ENCODE assay signal across 25 mouse cellular contexts in the genomic region with DNA sequence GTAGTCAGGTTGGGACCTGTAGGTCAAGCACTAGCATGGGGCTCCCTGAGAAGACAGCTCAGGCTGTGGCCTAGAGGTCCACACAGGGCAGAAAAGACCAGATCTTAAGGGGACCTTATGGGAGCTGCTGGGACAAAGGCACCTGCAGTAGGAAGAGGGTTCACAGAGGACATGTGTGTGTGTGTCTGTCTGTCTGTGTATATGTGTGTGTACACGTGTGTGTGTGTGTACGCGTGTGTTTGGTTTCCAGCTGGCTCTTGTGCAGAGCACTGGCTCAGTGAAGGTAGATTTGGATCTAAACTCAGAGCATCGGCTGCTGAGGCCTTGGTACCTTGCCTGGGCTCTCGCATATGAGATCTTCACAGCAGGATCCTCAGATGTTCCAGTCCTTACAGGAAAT. TPM values are rescaled to one million over a fixed set of nuclear protein-coding genes. Genes with fewer than 3 reads are reported as not detected.
DNase-seq lines count a peak whose midpoint lies in the region; ATAC-seq and TF ChIP-seq lines count a peak whose summit lies in the region.
"Had no signal": no experiment of that assay in that cellular context is flagged by ENCODE, and none has a peak within 500 bp of the region (broad histone marks: within the 10 kb centered on the region; RNA-seq: fewer than 3 reads in every experiment).

No protein-coding gene starts in this region.

- H3K4me2 ChIP-seq in limb, embryonic 15.5 days, result no peak overlapping the region
- H3K4me2 ChIP-seq in midbrain, embryonic 14.5 days (ENCODE audit: low read length), result no peak overlapping the region
- H3K4me2 ChIP-seq in midbrain, embryonic 15.5 days, result no peak overlapping the region
- H3K4me2 ChIP-seq in hindbrain, embryonic 13.5 days, result no peak overlapping the region
- H3K4me2 ChIP-seq: embryonic facial prominence, embryonic 12.5 days; embryonic facial prominence, embryonic 15.5 days; forebrain, embryonic 13.5 days; forebrain, embryonic 15.5 days had no signal

- no peaks in the 10 kb centered on the region for H3K27me3 ChIP-seq in limb, embryonic 15.5 days
- H3K27me3 ChIP-seq in limb, embryonic 10.5 days (ENCODE audit: low read depth, poor library complexity, severe bottlenecking), result no peaks in the 10 kb centered on the region
- no peaks in the 10 kb centered on the region for H3K27me3 ChIP-seq in midbrain, embryonic 14.5 days (ENCODE audit: control insufficient read depth, insufficient read depth, low read length)
- H3K27me3 ChIP-seq in midbrain, embryonic 15.5 days (replicated peaks), result no peaks in the 10 kb centered on the region
- no peaks in the 10 kb centered on the region for H3K27me3 ChIP-seq in hindbrain, embryonic 13.5 days
- H3K27me3 ChIP-seq: embryonic facial prominence, embryonic 12.5 days; embryonic facial prominence, embryonic 15.5 days; forebrain, embryonic 13.5 days; forebrain, embryonic 15.5 days; Patski had no signal

- no peak overlapping the region for H3K4me3 ChIP-seq in limb, embryonic 15.5 days
- no peak overlapping the region for H3K4me3 ChIP-seq in limb, embryonic 10.5 days
- no peak overlapping the region for H3K4me3 ChIP-seq in midbrain, embryonic 14.5 days (replicated peaks; ENCODE audit: low read depth, low read length)
- no peak overlapping the region for H3K4me3 ChIP-seq in midbrain, embryonic 15.5 days
- H3K4me3 ChIP-seq in embryonic fibroblast, embryonic 13.5 days (ENCODE audit: insufficient read depth, low read length), result no peak overlapping the region
- no peak overlapping the region for H3K4me3 ChIP-seq in hindbrain, embryonic 13.5 days
- H3K4me3 ChIP-seq: embryonic facial prominence, embryonic 12.5 days; embryonic facial prominence, embryonic 15.5 days; forebrain, embryonic 13.5 days; forebrain, embryonic 15.5 days had no signal

- TF ChIP-seq CTCF in embryonic fibroblast, embryonic 13.5 days (IDR thresholded peaks at IDR 0.05; ENCODE audit: borderline replicate concordance, insufficient read depth, low read length), result no peak

- 87% methylated on average over 5 of the region's 5 CpGs for WGBS in limb, embryonic 15.5 days
- WGBS in limb, embryonic 10.5 days, result 93% methylated on average over 5 of the region's 5 CpGs
- 93% methylated on average over 5 of the region's 5 CpGs for WGBS in midbrain, embryonic 14.5 days
- WGBS in midbrain, embryonic 15.5 days, result 91% methylated on average over 5 of the region's 5 CpGs
- 90% methylated on average over 5 of the region's 5 CpGs for WGBS in hindbrain, embryonic 13.5 days

- no peak for DNase-seq in limb, embryonic 10.5 days (ENCODE audit: low spot score)
- no peak for DNase-seq in midbrain, embryonic 14.5 days
- no peak for DNase-seq in adrenal gland, adult 18-20 months (ENCODE audit: low spot score in 2 of 2)
- DNase-seq: adrenal gland, adult 2 months; adrenal gland, postnatal 10 days; adrenal gland, postnatal 25 days; cerebellum, adult 11 months; cerebellum, adult 18-20 months; cerebellum, adult 8-10 months; cerebellum, adult 9-11 months; cerebellum, postnatal 14 days; cerebellum, postnatal 36 days; embryo, embryonic 11 days; forebrain, postnatal 0 days had no signal

- H3K36me3 ChIP-seq in limb, embryonic 15.5 days, result peaks cover 46% of the 10 kb centered on the region
- H3K36me3 ChIP-seq in limb, embryonic 10.5 days, result peaks cover 51% of the 10 kb centered on the region
- peaks cover 43% of the 10 kb centered on the region for H3K36me3 ChIP-seq in midbrain, embryonic 14.5 days (ENCODE audit: control insufficient read depth, insufficient read depth, low read length)
- H3K36me3 ChIP-seq in midbrain, embryonic 15.5 days (replicated peaks), result peaks cover 25% of the 10 kb centered on the region; the same call in 1 of the 2 replicates
- peaks cover 49% of the 10 kb centered on the region for H3K36me3 ChIP-seq in hindbrain, embryonic 13.5 days

- H3K27ac ChIP-seq in limb, embryonic 15.5 days, result 0 out of 2 replicates have a peak overlapping the region, but pooled peaks have one; percentile 2
- H3K27ac ChIP-seq in limb, embryonic 10.5 days, result no peak overlapping the region
- 0 out of 2 replicates have a peak overlapping the region, but pooled peaks have one; percentile 20 for H3K27ac ChIP-seq in midbrain, embryonic 14.5 days (replicated peaks; ENCODE audit: low read depth, low read length)
- H3K27ac ChIP-seq in midbrain, embryonic 15.5 days, result no peak overlapping the region
- H3K27ac ChIP-seq in embryonic fibroblast, embryonic 13.5 days (ENCODE audit: insufficient read depth, low read length), result no peak overlapping the region
- no peak overlapping the region for H3K27ac ChIP-seq in hindbrain, embryonic 13.5 days
- H3K27ac ChIP-seq: embryonic facial prominence, embryonic 12.5 days; embryonic facial prominence, embryonic 15.5 days; forebrain, embryonic 13.5 days; forebrain, embryonic 15.5 days had no signal

- TF ChIP-seq POLR2A in embryonic fibroblast, embryonic 13.5 days (IDR thresholded peaks at IDR 0.05; ENCODE audit: low read depth, low read length), result peak; percentile 20; the same call in 1 of the 2 replicates

- H3K4me1 ChIP-seq in limb, embryonic 15.5 days, result peaks cover 8% of the 10 kb centered on the region
- peaks cover 4% of the 10 kb centered on the region for H3K4me1 ChIP-seq in limb, embryonic 10.5 days
- no peaks in the 10 kb centered on the region for H3K4me1 ChIP-seq in midbrain, embryonic 14.5 days (ENCODE audit: control insufficient read depth, insufficient read depth, low read length)
- H3K4me1 ChIP-seq in midbrain, embryonic 15.5 days, result peaks cover 5% of the 10 kb centered on the region
- H3K4me1 ChIP-seq in embryonic fibroblast, embryonic 13.5 days (ENCODE audit: control insufficient read depth, insufficient read depth, low read length), result no peaks in the 10 kb centered on the region
- H3K4me1 ChIP-seq in hindbrain, embryonic 13.5 days (replicated peaks), result peaks cover 8% of the 10 kb centered on the region

- H3K9me3 ChIP-seq in limb, embryonic 15.5 days, result no peaks in the 10 kb centered on the region
- no peaks in the 10 kb centered on the region for H3K9me3 ChIP-seq in limb, embryonic 10.5 days (replicated peaks)
- H3K9me3 ChIP-seq in midbrain, embryonic 14.5 days (ENCODE audit: control insufficient read depth, low read length), result no peaks in the 10 kb centered on the region
- no peaks in the 10 kb centered on the region for H3K9me3 ChIP-seq in midbrain, embryonic 15.5 days
- no peaks in the 10 kb centered on the region for H3K9me3 ChIP-seq in hindbrain, embryonic 13.5 days
- H3K9me3 ChIP-seq: embryonic facial prominence, embryonic 12.5 days; embryonic facial prominence, embryonic 15.5 days; forebrain, embryonic 13.5 days; forebrain, embryonic 15.5 days; G1E had no signal

- no peak for ATAC-seq in limb, embryonic 15.5 days (ENCODE audit: insufficient number of reproducible peaks, low FRiP score, low TSS enrichment, low read depth)
- no peak for ATAC-seq in midbrain, embryonic 14.5 days (ENCODE audit: low FRiP score, low TSS enrichment)
- ATAC-seq in midbrain, embryonic 15.5 days (replicated peaks), result no peak
- ATAC-seq in hindbrain, embryonic 13.5 days (ENCODE audit: low FRiP score), result no peak
- ATAC-seq: activated CD4-positive, CD25-positive, alpha-beta regulatory T cell, adult 4 months; forebrain, embryonic 13.5 days; forebrain, embryonic 15.5 days; Patski had no signal

- H3K9ac ChIP-seq in limb, embryonic 15.5 days, result no peak overlapping the region
- H3K9ac ChIP-seq in midbrain, embryonic 14.5 days (replicated peaks; ENCODE audit: low read length), result no peak overlapping the region
- no peak overlapping the region for H3K9ac ChIP-seq in midbrain, embryonic 15.5 days
- H3K9ac ChIP-seq in hindbrain, embryonic 13.5 days, result no peak overlapping the region
- H3K9ac ChIP-seq: embryonic facial prominence, embryonic 12.5 days; embryonic facial prominence, embryonic 15.5 days; forebrain, embryonic 13.5 days; forebrain, embryonic 15.5 days; forebrain, postnatal 0 days had no signal

RNA-seq across cellular contexts. Expression of gene Chmp6, which starts 7.4 kb away (rescaled TPM):
- polyA plus RNA-seq in limb, embryonic 15.5 days (2015; fragmentation: Nextera tagmentation; extraction: Ambion mirVana), result 97.2 and 101 TPM in 2 replicates
- 123 and 127 TPM in 2 replicates for polyA plus RNA-seq in limb, embryonic 10.5 days (2016; fragmentation: Nextera tagmentation; extraction: Ambion mirVana)
- polyA plus RNA-seq in midbrain, embryonic 14.5 days (2014; fragmentation: Nextera tagmentation; extraction: Ambion mirVana), result 100 and 104 TPM in 2 replicates
- 113 and 116 TPM in 2 replicates for polyA plus RNA-seq in midbrain, embryonic 15.5 days (2015; fragmentation: Nextera tagmentation; extraction: Ambion mirVana)
- 29.5 and 30.3 TPM in 2 replicates for polyA plus RNA-seq in embryonic fibroblast, embryonic 13.5 days (2011; ENCODE audit: insufficient read length, low read depth, missing spikeins)
- total RNA-seq in adrenal gland, adult 18-20 months (2021), result 10 to 100 TPM; 32.3 to 33.3 TPM
- polyA plus RNA-seq in hindbrain, embryonic 13.5 days (2015; fragmentation: Nextera tagmentation; extraction: Ambion mirVana), result 100 and 103 TPM in 2 replicates

RNA-seq across cellular contexts. Expression of gene Baiap2, which starts 21.9 kb away (rescaled TPM):
- polyA plus RNA-seq in limb, embryonic 15.5 days (2015; fragmentation: Nextera tagmentation; extraction: Ambion mirVana), result 40.2 and 41.9 TPM in 2 replicates
- 13.3 and 13.8 TPM in 2 replicates for polyA plus RNA-seq in limb, embryonic 10.5 days (2016; fragmentation: Nextera tagmentation; extraction: Ambion mirVana)
- 11.0 and 11.2 TPM in 2 replicates for polyA plus RNA-seq in midbrain, embryonic 14.5 days (2014; fragmentation: Nextera tagmentation; extraction: Ambion mirVana)
- polyA plus RNA-seq in midbrain, embryonic 15.5 days (2015; fragmentation: Nextera tagmentation; extraction: Ambion mirVana), result 15.5 and 16.3 TPM in 2 replicates
- 27.4 and 29.5 TPM in 2 replicates for polyA plus RNA-seq in embryonic fibroblast, embryonic 13.5 days (2011; ENCODE audit: insufficient read length, low read depth, missing spikeins)
- total RNA-seq in adrenal gland, adult 18-20 months (2021), result 10 to 100 TPM; 16.5 to 31.7 TPM
- polyA plus RNA-seq in hindbrain, embryonic 13.5 days (2015; fragmentation: Nextera tagmentation; extraction: Ambion mirVana), result 10.0 and 12.3 TPM in 2 replicates

Comparison
In these comparisons a context has a peak if more than half of its experiments do, and no peak if none do; other contexts are left out.
1. H3K27ac ChIP-seq: peak in limb, embryonic 15.5 days (single experiment) and midbrain, embryonic 14.5 days (single experiment); none in limb, embryonic 10.5 days (single experiment), midbrain, embryonic 15.5 days (single experiment), embryonic fibroblast, embryonic 13.5 days (single experiment) and hindbrain, embryonic 13.5 days (single experiment).